Mouse (Mus musculus) liver, adult 2 months (tissue): Measurements from ENCODE around the gene Pnmt.

Experiments
- CTCF ChIP-seq: fragments of 200-500 bp; IDR thresholded peaks from 2 replicates; pipeline ENCODE4 v1.5.1; 2011; ENCODE audit warnings: low read depth, low read length, control low read depth
- POLR2A ChIP-seq: fragments of 200-500 bp; IDR thresholded peaks from 2 replicates; pipeline ENCODE4 v1.6.1; 2011; ENCODE audit warnings: low read length, control low read depth; ENCODE audit not compliant: insufficient read depth; ENCODE audit errors: extremely low read depth

GRCm38 (mm10) chr11:98392034-98392433 is 5.8 kb downstream of the Pnmt start:
- TF ChIP-seq CTCF = no peak
- no peak for TF ChIP-seq POLR2A
